Mouse (Mus musculus) lung, postnatal 36 days (tissue): ENCODE results near the gene Cd80.
"Not testable (repeated sequence)": the region's sequence is repeated elsewhere in the genome, so short reads cannot be mapped to it uniquely, and the experiment has no call there.

Experiments
- DNase-seq: peaks from one replicate; pipeline ENCODE4 v3.0.0; 2022; ENCODE audit warnings: mixed read lengths

Cd80 gene

DNA sequence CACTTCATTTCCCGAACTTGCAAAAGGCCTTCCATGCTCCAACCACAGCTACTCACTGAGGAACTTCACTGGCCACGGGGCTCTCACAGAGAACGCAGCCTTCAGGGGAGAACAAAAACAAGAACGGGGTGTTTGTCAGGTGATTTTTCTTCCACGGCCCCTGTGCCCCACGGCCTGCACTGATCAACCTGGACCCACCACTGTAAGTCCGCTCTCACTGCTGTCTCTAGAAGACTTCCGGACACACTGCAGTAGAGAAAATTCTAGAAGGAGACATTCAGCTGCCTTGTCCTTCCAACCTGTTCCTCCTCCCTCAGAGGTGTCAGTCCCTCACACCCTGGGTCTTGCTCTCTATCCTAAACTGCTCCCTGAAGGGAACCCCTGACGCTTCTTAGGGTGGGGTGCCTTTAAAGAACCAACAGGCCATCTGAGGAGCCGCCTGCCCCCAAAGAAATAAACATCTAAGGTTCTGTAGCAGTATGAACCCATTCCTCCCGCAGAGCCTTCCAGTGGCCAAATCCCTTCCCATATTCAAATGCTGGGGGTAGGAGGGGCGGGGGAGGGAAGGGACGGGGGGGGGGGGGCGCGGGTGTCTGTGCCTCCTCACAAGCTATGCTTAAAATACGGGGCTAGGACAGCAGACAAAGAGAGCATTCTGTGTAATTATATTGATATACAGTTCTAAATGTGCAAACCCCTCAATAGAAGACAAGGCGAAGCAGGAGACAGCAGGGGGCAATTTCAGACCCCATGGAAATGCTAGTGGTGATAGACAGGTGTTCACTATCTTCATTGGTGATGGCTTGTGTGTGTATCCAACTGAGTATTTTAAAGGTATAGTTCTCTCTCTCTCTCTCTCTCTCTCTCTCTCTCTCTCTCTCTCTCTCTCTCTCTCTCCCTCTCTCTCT lies at the start of gene Cd80:
Gene Cd80, plus strand, starts transcription at position 51 of the 908 bp plus-strand sequence.
- DNase-seq: no peak

GRCm38 (mm10) chr16:38406293-38406692 lies 49.1 kb upstream of the Cd80 start:
- DNase-seq: no peak

GRCm38 (mm10) chr16:38406708-38407107 lies 48.7 kb upstream of the Cd80 start:
- no peak for DNase-seq

- DNase-seq: no peak
These were observed 47.8 kb upstream of the Cd80 start for GRCm38 (mm10) chr16:38407584-38407983.

DNA sequence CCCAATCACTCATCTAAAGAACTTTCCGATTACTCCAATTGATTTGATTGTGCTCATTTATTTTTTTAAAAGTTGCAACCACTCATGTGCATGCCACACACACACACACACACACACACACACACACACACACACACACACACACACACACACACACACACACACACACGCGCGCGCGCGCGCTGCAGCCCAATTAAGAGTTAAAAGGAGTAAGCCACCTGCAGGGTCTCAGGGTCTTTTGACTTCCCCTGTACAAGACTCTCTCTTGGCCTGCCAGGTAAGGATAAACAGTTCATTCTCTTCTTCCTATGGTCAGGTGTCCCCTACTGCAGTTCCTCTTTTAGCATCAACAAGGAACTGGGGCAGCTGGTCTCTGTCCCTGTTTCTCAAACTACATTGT lies 46.9 kb upstream of the Cd80 start:
- DNase-seq: no peak

DNA sequence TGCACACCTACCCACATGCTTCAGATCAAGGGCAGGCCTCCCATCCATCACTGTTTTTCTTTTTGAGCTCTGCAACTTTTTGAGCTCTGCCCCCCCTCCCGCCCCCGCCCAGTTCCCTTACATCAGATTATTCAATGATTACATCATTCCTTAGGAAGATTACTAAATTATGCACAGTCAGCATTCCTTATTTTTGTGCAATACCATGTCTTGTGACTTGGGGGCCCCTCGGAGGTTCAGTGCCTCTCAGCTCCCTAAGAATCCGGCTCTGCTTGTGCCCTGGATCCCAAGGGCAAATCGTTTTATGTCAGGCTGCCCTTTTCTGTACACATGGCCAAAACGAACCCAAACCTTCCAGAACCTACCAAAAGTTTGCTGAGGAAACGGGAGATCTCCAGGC lies 40.4 kb upstream of the Cd80 start:
- no peak for DNase-seq

- DNase-seq: no peak
These were observed 30.0 kb upstream of the Cd80 start for GRCm38 (mm10) chr16:38425374-38425773.

DNA sequence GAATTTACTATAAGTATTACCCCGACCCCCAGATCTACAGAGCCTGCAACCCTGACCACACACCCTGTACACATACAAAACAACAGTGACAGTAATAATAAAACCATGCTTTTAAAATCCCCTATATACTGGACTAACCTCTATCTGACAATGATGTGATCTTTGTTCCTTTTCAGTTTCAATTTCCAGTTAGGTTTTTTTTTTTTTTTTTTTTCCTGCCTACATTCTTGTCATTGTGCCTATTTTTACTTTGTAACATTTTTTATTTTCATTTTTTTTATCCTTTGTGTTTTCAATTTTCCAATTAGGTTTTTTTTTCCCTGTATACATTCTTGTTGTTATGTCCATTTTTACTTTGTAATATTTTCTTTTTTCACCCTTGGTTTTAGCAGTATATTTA lies 29.6 kb upstream of the Cd80 start:
- DNase-seq: no peak

DNA sequence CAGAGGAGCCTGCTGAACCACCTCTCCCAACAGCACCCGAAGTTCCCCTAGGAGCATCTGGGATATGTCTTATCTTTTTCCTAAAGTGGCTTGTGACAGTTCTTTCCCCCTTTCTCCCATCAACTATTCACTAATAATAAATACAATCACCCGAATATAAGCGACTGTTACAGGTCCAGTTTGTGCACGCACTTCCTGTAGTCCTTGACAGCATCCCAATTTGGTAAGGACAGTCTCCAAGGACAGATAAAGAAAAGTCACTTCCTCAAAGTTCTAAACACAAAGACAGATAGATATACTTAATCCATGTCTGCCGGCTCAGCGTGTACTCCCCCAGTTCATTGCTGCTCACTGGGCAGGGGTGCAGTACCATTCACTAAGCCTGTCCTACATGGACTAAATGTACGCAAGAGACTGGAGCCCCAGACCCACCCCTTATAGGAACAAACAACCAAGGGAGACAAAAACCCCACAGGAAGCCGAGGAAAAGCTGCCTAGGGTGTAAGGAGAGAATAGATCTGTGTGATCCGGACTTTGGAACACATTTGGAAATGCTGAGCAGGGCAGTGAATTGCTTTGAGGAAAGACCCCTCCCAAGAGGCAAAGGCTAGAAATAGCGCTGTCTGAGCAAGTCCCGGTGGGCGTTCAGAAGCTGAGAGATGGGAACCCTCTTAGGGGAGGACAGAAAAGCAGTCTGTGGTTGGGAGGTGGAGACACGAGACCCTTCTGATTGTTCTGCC lies 23.7 kb upstream of the Cd80 start:
- peak; percentile 15 for DNase-seq

DNA sequence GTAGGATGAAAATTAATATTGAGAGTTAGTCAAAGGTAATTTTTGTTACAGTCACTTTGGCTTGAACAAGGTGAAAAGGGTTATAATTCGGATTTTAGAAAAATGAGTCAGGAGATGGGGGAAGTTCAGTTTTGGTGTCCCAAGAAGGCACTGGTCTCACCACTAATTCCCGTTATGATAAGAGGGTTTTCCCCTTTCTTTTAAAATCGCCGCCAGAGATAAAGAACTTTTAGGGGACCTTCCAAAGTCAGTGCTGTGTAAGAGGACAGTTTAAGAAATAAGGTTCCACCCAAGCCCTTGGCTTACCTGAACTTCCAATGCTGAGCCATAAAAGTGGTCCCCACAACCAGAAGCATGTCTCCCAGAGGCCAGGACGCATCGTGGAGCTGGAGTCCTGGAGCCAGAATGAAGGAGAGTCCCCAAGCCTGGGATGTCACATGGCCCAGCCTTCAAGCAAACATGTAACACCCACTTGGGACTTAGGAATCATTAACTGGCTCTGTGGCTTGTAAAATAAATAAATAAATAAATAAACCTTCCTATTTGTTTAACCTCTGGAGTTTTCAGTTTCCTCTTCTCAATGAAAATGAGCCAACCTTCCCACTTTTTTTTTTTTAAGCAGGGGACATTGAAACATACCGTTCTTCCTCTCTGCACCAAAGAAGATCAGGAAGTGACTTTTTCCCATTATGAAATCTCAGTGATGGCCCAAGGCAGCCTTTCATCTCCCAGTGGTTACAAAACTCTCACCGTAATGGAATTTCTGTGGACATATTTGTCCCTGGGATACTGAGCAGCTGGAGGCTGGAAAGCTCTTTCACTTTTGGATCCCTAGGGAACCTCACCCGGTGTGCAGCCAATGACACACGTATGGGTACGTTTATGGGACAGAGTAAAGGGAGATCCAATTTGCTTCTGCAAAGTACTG lies 22.6 kb upstream of the Cd80 start, which contains the start of gene Pla1a:
Gene Pla1a, minus strand, starts transcription at position 648 of the 928 bp plus-strand sequence.
- DNase-seq: peak; percentile 44

DNA sequence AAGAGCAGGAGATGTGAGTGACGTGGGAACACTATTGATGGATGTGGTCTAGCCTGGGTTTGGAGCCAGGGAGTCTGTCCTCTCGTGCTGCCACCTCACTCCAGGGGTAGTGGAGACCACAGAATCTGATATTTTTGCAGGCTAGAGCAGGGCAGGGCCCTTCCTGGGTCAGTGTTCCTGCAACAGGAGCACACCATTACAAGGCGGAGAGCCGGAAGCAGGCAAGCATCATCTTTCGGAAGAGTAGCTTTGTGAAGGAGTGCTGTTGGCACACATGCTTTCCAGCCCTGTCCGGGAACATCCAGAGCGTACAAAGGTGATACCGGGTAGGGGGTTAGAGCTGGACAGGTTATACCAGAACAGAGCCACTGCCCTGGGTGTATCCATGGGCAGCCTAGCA lies 21.8 kb upstream of the Cd80 start:
- no peak for DNase-seq

DNA sequence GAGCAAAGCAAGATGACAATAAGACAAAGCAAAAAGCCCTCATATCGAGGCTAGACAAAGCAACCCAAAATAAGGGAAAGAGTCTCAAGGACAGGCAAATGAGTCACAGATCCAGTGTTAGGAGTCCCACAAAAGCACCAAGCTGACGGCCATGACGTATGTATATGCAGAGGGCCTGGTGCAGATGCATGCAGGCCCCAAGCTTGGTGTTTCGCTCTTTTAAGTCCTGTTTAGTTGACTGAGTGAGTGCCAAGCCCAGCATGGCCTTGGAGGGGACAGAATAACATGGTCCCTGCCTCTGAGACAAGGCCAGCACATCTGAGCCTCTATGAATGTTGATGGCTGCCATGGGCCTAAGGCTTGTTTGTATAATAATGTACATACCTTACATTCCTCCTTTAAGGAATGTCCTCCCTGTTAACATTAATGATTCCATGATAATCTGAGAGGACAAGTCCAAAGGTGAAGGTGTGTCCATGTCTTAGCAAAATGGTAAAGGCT lies 21.0 kb upstream of the Cd80 start:
- DNase-seq: no peak

- DNase-seq: no peak
These were observed 16.2 kb upstream of the Cd80 start for GRCm38 (mm10) chr16:38439190-38439589.

DNA sequence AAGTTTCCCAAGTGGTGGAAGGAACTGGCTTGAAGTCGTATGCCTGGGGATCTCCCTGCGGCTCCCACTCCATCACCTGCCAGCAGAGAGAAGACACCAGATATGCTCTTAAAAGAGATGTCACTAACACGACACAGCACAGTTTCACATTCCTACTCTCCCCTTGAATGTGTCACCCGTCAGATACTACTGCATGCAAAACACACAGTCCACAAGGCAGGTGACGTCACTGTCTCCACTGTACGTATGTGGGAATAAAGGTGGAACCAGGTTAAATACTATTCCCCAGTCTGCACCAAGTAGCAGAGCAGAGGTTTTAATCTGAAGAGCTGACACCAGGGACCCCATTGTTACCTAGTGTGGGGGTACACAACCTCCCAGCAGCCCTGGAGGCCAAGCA lies 15.0 kb upstream of the Cd80 start:
- no peak for DNase-seq

- no peak for DNase-seq
These were observed 13.8 kb upstream of the Cd80 start for GRCm38 (mm10) chr16:38441611-38442010.

GRCm38 (mm10) chr16:38442216-38442615 lies 13.1 kb upstream of the Cd80 start:
- DNase-seq: no peak

GRCm38 (mm10) chr16:38443721-38444464 lies 11.5 kb upstream of the Cd80 start:
- DNase-seq: no peak

GRCm38 (mm10) chr16:38445046-38445445 lies 10.3 kb upstream of the Cd80 start:
- DNase-seq: no peak

DNA sequence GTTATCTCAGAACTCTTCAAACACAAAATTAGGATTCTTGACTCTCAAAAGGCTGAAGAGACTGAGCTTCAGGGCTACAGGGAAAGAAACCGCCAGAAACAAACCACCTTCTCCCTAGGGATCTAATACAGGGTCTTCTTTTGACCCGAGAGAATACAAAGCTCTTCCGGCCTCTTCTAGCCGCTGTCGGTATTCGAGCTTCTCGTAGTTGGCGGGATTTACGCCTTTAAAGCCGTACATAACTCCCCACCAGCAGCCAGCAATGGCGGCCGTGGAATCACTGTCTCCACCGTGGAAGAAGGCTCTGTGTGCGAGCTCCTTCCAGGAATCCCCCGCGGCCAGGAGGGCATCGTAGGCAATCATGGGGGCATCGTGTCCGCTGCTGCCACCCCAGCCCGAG lies 9.8 kb upstream of the Cd80 start:
- DNase-seq: no peak

GRCm38 (mm10) chr16:38446141-38446540 lies 9.2 kb upstream of the Cd80 start:
- DNase-seq: not testable (repeated sequence)

GRCm38 (mm10) chr16:38447366-38447765 lies 8.0 kb upstream of the Cd80 start:
- no peak for DNase-seq

- DNase-seq: no peak
These were observed 6.9 kb upstream of the Cd80 start for GRCm38 (mm10) chr16:38448458-38448857.
